Mouse (Mus musculus): ENCODE measurements around the gene Sik3. TPM values are rescaled to one million over a fixed set of nuclear protein-coding genes. Genes with fewer than 3 reads are reported as not detected.

Gene Sik3
- polyA plus RNA-seq, 1 experiment from 2014 or later, result 5.7 TPM

GRCm38 (mm10) chr9:46228491-46228890, 215.9 kb downstream of the Sik3 start, which contains the start of gene Apoa1:
Gene Apoa1 (plus strand): TSS chr9:46228580.
- 40% methylated on average over 9 of the region's 9 CpGs for WGBS
- no peak for ATAC-seq (ENCODE audit: insufficient read depth, low FRiP score)
- no peak within 1 kb of the TSS for H3K27ac ChIP-seq (ENCODE audit: low read length)
- H3K36me3 ChIP-seq (ENCODE audit: control insufficient read depth, insufficient read depth, low read length), result no peaks in the 10 kb centered on the region
- H3K4me2 ChIP-seq (ENCODE audit: low read depth, low read length), result 0 out of 2 replicates have a peak within 1 kb of the TSS, but pooled peaks have one; percentile 14
- H3K4me1 ChIP-seq (ENCODE audit: control insufficient read depth, insufficient read depth, low read length), result peaks cover 9% of the 10 kb centered on the region
- no peaks in the 10 kb centered on the region for H3K9me3 ChIP-seq (replicated peaks; ENCODE audit: control insufficient read depth, low read length)
- H3K4me3 ChIP-seq (replicated peaks; ENCODE audit: low read length), result no peak within 1 kb of the TSS
- H3K9ac ChIP-seq (ENCODE audit: low read length), result no peak within 1 kb of the TSS; the same call in 1 of the 2 replicates
- no peaks in the 10 kb centered on the region for H3K27me3 ChIP-seq (ENCODE audit: control insufficient read depth, insufficient read depth, low read length)

GRCm38 (mm10) chr9:46229573-46230449, 217.2 kb downstream of the Sik3 start:
- ATAC-seq (ENCODE audit: insufficient read depth, low FRiP score), result peak; percentile 88
- peaks cover 9% of the 10 kb centered on the region for H3K4me1 ChIP-seq (ENCODE audit: control insufficient read depth, insufficient read depth, low read length)
- H3K27me3 ChIP-seq (ENCODE audit: control insufficient read depth, insufficient read depth, low read length), result no peaks in the 10 kb centered on the region
- H3K36me3 ChIP-seq (ENCODE audit: control insufficient read depth, insufficient read depth, low read length), result no peaks in the 10 kb centered on the region
- WGBS, result 16% methylated on average over 37 of the region's 37 CpGs
- H3K4me3 ChIP-seq (replicated peaks; ENCODE audit: low read length), result peak overlapping the region; percentile 48
- no peak overlapping the region for H3K27ac ChIP-seq (ENCODE audit: low read length)
- H3K4me2 ChIP-seq (ENCODE audit: low read depth, low read length), result peak overlapping the region; percentile 68
- peak overlapping the region; percentile 71 for H3K9ac ChIP-seq (ENCODE audit: low read length)
- no peaks in the 10 kb centered on the region for H3K9me3 ChIP-seq (replicated peaks; ENCODE audit: control insufficient read depth, low read length)

- Histone ChIP-seq H3K4me1 (ENCODE audit: control insufficient read depth, insufficient read depth, low read length) (peaks cover 9% of the 10 kb centered on the region), H3K27ac (ENCODE audit: low read length) (no peak overlapping the region), H3K27me3 (ENCODE audit: control insufficient read depth, insufficient read depth, low read length) (no peaks in the 10 kb centered on the region), H3K9ac (ENCODE audit: low read length) (peak overlapping the region; percentile 71), H3K9me3 (replicated peaks; ENCODE audit: control insufficient read depth, low read length) (no peaks in the 10 kb centered on the region), H3K4me2 (ENCODE audit: low read depth, low read length) (peak overlapping the region; percentile 68), H3K4me3 (replicated peaks; ENCODE audit: low read length) (peak overlapping the region; percentile 48), H3K36me3 (ENCODE audit: control insufficient read depth, insufficient read depth, low read length) (no peaks in the 10 kb centered on the region)
- 20% methylated on average over 13 of the region's 13 CpGs for WGBS
- no peak for ATAC-seq (ENCODE audit: insufficient read depth, low FRiP score)
These were observed 217.9 kb downstream of the Sik3 start for GRCm38 (mm10) chr9:46230450-46230975.

GRCm38 (mm10) chr9:46235196-46235595, 222.6 kb downstream of the Sik3 start:
- H3K27me3 ChIP-seq (ENCODE audit: control insufficient read depth, insufficient read depth, low read length), result no peaks in the 10 kb centered on the region
- peaks cover 4% of the 10 kb centered on the region; the same call in 1 of the 2 replicates for H3K4me1 ChIP-seq (ENCODE audit: control insufficient read depth, insufficient read depth, low read length)
- no peak for ATAC-seq (ENCODE audit: insufficient read depth, low FRiP score)
- H3K9ac ChIP-seq (ENCODE audit: low read length), result no peak overlapping the region; the same call in 1 of the 2 replicates
- no peaks in the 10 kb centered on the region for H3K36me3 ChIP-seq (ENCODE audit: control insufficient read depth, insufficient read depth, low read length)
- no peaks in the 10 kb centered on the region for H3K9me3 ChIP-seq (replicated peaks; ENCODE audit: control insufficient read depth, low read length)
- no peak overlapping the region for H3K4me3 ChIP-seq (replicated peaks; ENCODE audit: low read length)
- H3K4me2 ChIP-seq (ENCODE audit: low read depth, low read length), result no peak overlapping the region
- no peak overlapping the region for H3K27ac ChIP-seq (ENCODE audit: low read length)
- WGBS, result 75% methylated on average over 6 of the region's 6 CpGs

- H3K9ac ChIP-seq (ENCODE audit: low read length), result no peak within 1 kb of the TSS; the same call in 1 of the 2 replicates
- H3K4me3 ChIP-seq (replicated peaks; ENCODE audit: low read length), result no peak within 1 kb of the TSS
- peaks cover 2% of the 10 kb centered on the region; the same call in 1 of the 2 replicates for H3K4me1 ChIP-seq (ENCODE audit: control insufficient read depth, insufficient read depth, low read length)
- no peak within 1 kb of the TSS for H3K4me2 ChIP-seq (ENCODE audit: low read depth, low read length)
- ATAC-seq (ENCODE audit: insufficient read depth, low FRiP score), result no peak
- no peaks in the 10 kb centered on the region for H3K27me3 ChIP-seq (ENCODE audit: control insufficient read depth, insufficient read depth, low read length)
- no peak within 1 kb of the TSS for H3K27ac ChIP-seq (ENCODE audit: low read length)
- H3K9me3 ChIP-seq (replicated peaks; ENCODE audit: control insufficient read depth, low read length), result no peaks in the 10 kb centered on the region
- H3K36me3 ChIP-seq (ENCODE audit: control insufficient read depth, insufficient read depth, low read length), result no peaks in the 10 kb centered on the region
These were observed 222.8 kb downstream of the Sik3 start, which contains the start of gene Apoc3 for GRCm38 (mm10) chr9:46235596-46235648. Gene Apoc3 (minus strand): TSS chr9:46235636.

- no peaks in the 10 kb centered on the region for H3K27me3 ChIP-seq (ENCODE audit: control insufficient read depth, insufficient read depth, low read length)
- H3K36me3 ChIP-seq (ENCODE audit: control insufficient read depth, insufficient read depth, low read length), result no peaks in the 10 kb centered on the region
- H3K4me1 ChIP-seq (ENCODE audit: control insufficient read depth, insufficient read depth, low read length), result 0 out of 2 replicates have a peak, but pooled peaks cover under 1% of the 10 kb centered on the region
- no peaks in the 10 kb centered on the region for H3K9me3 ChIP-seq (replicated peaks; ENCODE audit: control insufficient read depth, low read length)
- H3K4me2 ChIP-seq (ENCODE audit: low read depth, low read length), result no peak overlapping the region
- no peak overlapping the region for H3K4me3 ChIP-seq (replicated peaks; ENCODE audit: low read length)
- 0 out of 2 replicates have a peak, but pooled peaks have one; percentile 18 for ATAC-seq (ENCODE audit: insufficient read depth, low FRiP score)
- no peak overlapping the region for H3K27ac ChIP-seq (ENCODE audit: low read length)
- 46% methylated on average over 4 of the region's 4 CpGs for WGBS
- no peak overlapping the region for H3K9ac ChIP-seq (ENCODE audit: low read length)
These were observed 223.0 kb downstream of the Sik3 start for GRCm38 (mm10) chr9:46235649-46236048.

GRCm38 (mm10) chr9:46238850-46239249, 226.2 kb downstream of the Sik3 start:
- 83% methylated on average over 7 of the region's 7 CpGs for WGBS
- no peak for ATAC-seq (ENCODE audit: insufficient read depth, low FRiP score)
- Histone ChIP-seq H3K36me3 (ENCODE audit: control insufficient read depth, insufficient read depth, low read length) (no peaks in the 10 kb centered on the region), H3K27ac (ENCODE audit: low read length) (no peak overlapping the region), H3K27me3 (ENCODE audit: control insufficient read depth, insufficient read depth, low read length) (no peaks in the 10 kb centered on the region), H3K9ac (ENCODE audit: low read length) (no peak overlapping the region), H3K9me3 (replicated peaks; ENCODE audit: control insufficient read depth, low read length) (no peaks in the 10 kb centered on the region), H3K4me1 (ENCODE audit: control insufficient read depth, insufficient read depth, low read length) (0 out of 2 replicates have a peak, but pooled peaks cover 4% of the 10 kb centered on the region), H3K4me3 (replicated peaks; ENCODE audit: low read length) (no peak overlapping the region), H3K4me2 (ENCODE audit: low read depth, low read length) (no peak overlapping the region)

- Histone ChIP-seq H3K4me2 (ENCODE audit: low read depth, low read length) (no peak within 1 kb of the TSS), H3K9me3 (replicated peaks; ENCODE audit: control insufficient read depth, low read length) (no peaks in the 10 kb centered on the region), H3K4me3 (replicated peaks; ENCODE audit: low read length) (no peak within 1 kb of the TSS), H3K27ac (ENCODE audit: low read length) (no peak within 1 kb of the TSS), H3K36me3 (ENCODE audit: control insufficient read depth, insufficient read depth, low read length) (no peaks in the 10 kb centered on the region), H3K27me3 (ENCODE audit: control insufficient read depth, insufficient read depth, low read length) (no peaks in the 10 kb centered on the region), H3K9ac (ENCODE audit: low read length) (no peak within 1 kb of the TSS), H3K4me1 (ENCODE audit: control insufficient read depth, insufficient read depth, low read length) (0 out of 2 replicates have a peak, but pooled peaks cover 4% of the 10 kb centered on the region)
- 56% methylated on average over 7 of the region's 7 CpGs for WGBS
- 0 out of 2 replicates have a peak, but pooled peaks have one; percentile 11 for ATAC-seq (ENCODE audit: insufficient read depth, low FRiP score)
These were observed 228.0 kb downstream of the Sik3 start, which contains the start of gene Apoa4 for GRCm38 (mm10) chr9:46240526-46241153. Gene Apoa4 (plus strand): TSS chr9:46240696.

- ATAC-seq (ENCODE audit: insufficient read depth, low FRiP score), result peak; percentile 70
- Histone ChIP-seq H3K4me2 (ENCODE audit: low read depth, low read length) (no peak overlapping the region), H3K4me3 (replicated peaks; ENCODE audit: low read length) (no peak overlapping the region), H3K27ac (ENCODE audit: low read length) (no peak overlapping the region), H3K4me1 (ENCODE audit: control insufficient read depth, insufficient read depth, low read length) (0 out of 2 replicates have a peak, but pooled peaks cover 4% of the 10 kb centered on the region), H3K36me3 (ENCODE audit: control insufficient read depth, insufficient read depth, low read length) (no peaks in the 10 kb centered on the region), H3K9me3 (replicated peaks; ENCODE audit: control insufficient read depth, low read length) (no peaks in the 10 kb centered on the region), H3K9ac (ENCODE audit: low read length) (no peak overlapping the region), H3K27me3 (ENCODE audit: control insufficient read depth, insufficient read depth, low read length) (no peaks in the 10 kb centered on the region)
- 54% methylated on average over 2 of the region's 2 CpGs for WGBS
These were observed 229.2 kb downstream of the Sik3 start for GRCm38 (mm10) chr9:46241818-46242217.
